Mouse (Mus musculus) bone marrow, adult 2 months (tissue): ENCODE measurements around the gene Tmem177.

ENCODE experiments used
- CTCF ChIP-seq: fragments of 200-500 bp; IDR thresholded peaks from 2 replicates; pipeline ENCODE4 v1.5.1; 2011; ENCODE audit warnings: low read length, control low read depth; ENCODE audit not compliant: control insufficient read depth, insufficient read depth
- POLR2A ChIP-seq: fragments of 200-500 bp; IDR thresholded peaks from 2 replicates; pipeline ENCODE4 v1.6.1; 2011; ENCODE audit warnings: low read depth, mild to moderate bottlenecking, control low read depth, low read length, borderline replicate concordance; ENCODE audit not compliant: control insufficient read depth

- TF ChIP-seq CTCF: no peak
- no peak for TF ChIP-seq POLR2A
Observed at GRCm38 (mm10) chr1:119889347-119889746, 23.7 kb downstream of the Tmem177 start.
